Mouse (Mus musculus) forebrain, embryonic 16.5 days (tissue): ENCODE measurements at regions not wholly inside any gene's neighbourhood (a gene's known extent, or its start where the extent isn't known, plus 50 kb on each side); places are given as distances from the start of the nearest gene placed in this dataset.
A peak's percentile ranks its signal among the peaks of the same experiment; 100 is the strongest.

Experiments used
- ATAC-seq: fragments of 200-750 bp; cut with Nextera tagmentation; 2 replicates; pipeline ENCODE4 v1.8.0; 2017; ENCODE audit warnings: mild to moderate bottlenecking, moderate library complexity
- H3K27ac ChIP-seq: fragments of 300-500 bp; sonication (generic); 2 replicates; pipeline ENCODE4 v1.5.1; 2014; ENCODE audit warnings: low read length, control low read depth
- H3K27me3 ChIP-seq: fragments of 300-500 bp; sonication (generic); replicated peaks from 2 replicates; pipeline ENCODE4 v1.6.1; 2014; ENCODE audit warnings: low read length; ENCODE audit not compliant: control insufficient read depth, insufficient read depth
- H3K36me3 ChIP-seq: fragments of 300-500 bp; sonication (generic); 2 replicates; pipeline ENCODE4 v1.6.1; 2014; ENCODE audit not compliant: control insufficient read depth, insufficient read depth
- H3K4me1 ChIP-seq: fragments of 300-500 bp; sonication (generic); replicated peaks from 2 replicates; pipeline ENCODE4 v1.6.1; 2014; ENCODE audit warnings: low read length; ENCODE audit not compliant: control insufficient read depth, insufficient read depth
- H3K4me2 ChIP-seq: fragments of 300-500 bp; sonication (generic); 2 replicates; pipeline ENCODE4 v1.6.1; 2014; ENCODE audit warnings: mild to moderate bottlenecking, low read length, control low read depth
- H3K4me3 ChIP-seq: fragments of 300-500 bp; sonication (generic); replicated peaks from 2 replicates; pipeline ENCODE4 v1.5.1; 2014; ENCODE audit warnings: mild to moderate bottlenecking, low read length, control low read depth
- H3K9ac ChIP-seq: fragments of 300-500 bp; sonication (generic); replicated peaks from 2 replicates; pipeline ENCODE4 v1.6.1; 2014; ENCODE audit warnings: low read depth, low read length, control low read depth
- H3K9me3 ChIP-seq: fragments of 300-500 bp; sonication (generic); 2 replicates; pipeline ENCODE4 v1.6.1; 2016; ENCODE audit warnings: low read length; ENCODE audit not compliant: control insufficient read depth
- WGBS: fragments of 180-500 bp; shearing (Covaris S2); extraction: QIAGEN DNeasy Blood & Tissue Kit; methylation state at CpG from one replicate; pipeline ENCODE4 v1.1.7; 2014; 5-methylcytosine and 5-hydroxymethylcytosine counted together

GRCm38 (mm10) chr4:56528571-56528970 is 211.3 kb upstream of the Gm26657 start:
- Histone ChIP-seq H3K27me3 (no peaks in the 10 kb centered on the region), H3K9ac (no peak overlapping the region), H3K4me3 (no peak overlapping the region), H3K27ac (no peak overlapping the region), H3K4me1 (no peaks in the 10 kb centered on the region), H3K4me2 (no peak overlapping the region), H3K36me3 (no peaks in the 10 kb centered on the region), H3K9me3 (no peaks in the 10 kb centered on the region)
- 93% methylated on average over 2 of the region's 2 CpGs for WGBS
- ATAC-seq, result no peak

DNA sequence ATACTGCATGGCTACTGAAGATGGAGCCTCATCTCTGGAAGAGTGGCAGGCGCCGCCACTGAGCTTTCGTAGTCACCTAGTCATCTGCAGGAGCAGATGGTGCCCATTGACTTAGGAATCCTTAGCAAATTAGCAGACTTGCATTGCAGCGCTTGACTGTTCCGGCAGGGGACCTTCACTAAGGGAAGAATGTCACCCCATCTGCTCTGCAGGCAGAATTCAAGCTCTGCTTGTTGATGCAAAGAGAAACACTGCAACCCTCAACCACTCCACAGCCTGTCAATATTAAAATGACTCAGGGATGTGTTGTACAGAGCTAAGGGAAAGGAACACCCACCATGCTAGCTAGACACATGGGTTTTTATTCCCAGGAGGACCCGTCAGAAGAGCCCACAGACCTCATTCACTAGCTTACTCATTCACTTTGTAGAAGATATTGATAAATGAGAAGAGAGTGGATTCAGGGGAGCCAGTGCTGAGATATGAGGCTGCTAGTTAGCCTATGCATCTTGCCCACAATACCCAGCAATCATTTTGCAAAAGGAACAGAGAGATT is 215.4 kb upstream of the Gm26657 start:
- H3K4me1 ChIP-seq, result no peaks in the 10 kb centered on the region
- no peaks in the 10 kb centered on the region for H3K9me3 ChIP-seq
- H3K4me3 ChIP-seq, result no peak overlapping the region
- H3K4me2 ChIP-seq, result no peak overlapping the region
- no peak overlapping the region for H3K27ac ChIP-seq
- H3K9ac ChIP-seq, result no peak overlapping the region
- H3K27me3 ChIP-seq, result no peaks in the 10 kb centered on the region
- ATAC-seq, result peak; percentile 40; the same call in 1 of the 2 replicates
- WGBS, result 70% methylated on average over 6 of the region's 6 CpGs
- no peaks in the 10 kb centered on the region for H3K36me3 ChIP-seq

- Histone ChIP-seq H3K9me3 (no peaks in the 10 kb centered on the region), H3K27ac (no peak overlapping the region), H3K4me3 (no peak overlapping the region), H3K4me2 (no peak overlapping the region), H3K27me3 (no peaks in the 10 kb centered on the region), H3K9ac (no peak overlapping the region), H3K36me3 (no peaks in the 10 kb centered on the region), H3K4me1 (no peaks in the 10 kb centered on the region)
- ATAC-seq, result no peak
- 87% methylated on average over 4 of the region's 4 CpGs for WGBS
Observed at GRCm38 (mm10) chr4:56507770-56508169, 232.1 kb upstream of the Gm26657 start.

DNA sequence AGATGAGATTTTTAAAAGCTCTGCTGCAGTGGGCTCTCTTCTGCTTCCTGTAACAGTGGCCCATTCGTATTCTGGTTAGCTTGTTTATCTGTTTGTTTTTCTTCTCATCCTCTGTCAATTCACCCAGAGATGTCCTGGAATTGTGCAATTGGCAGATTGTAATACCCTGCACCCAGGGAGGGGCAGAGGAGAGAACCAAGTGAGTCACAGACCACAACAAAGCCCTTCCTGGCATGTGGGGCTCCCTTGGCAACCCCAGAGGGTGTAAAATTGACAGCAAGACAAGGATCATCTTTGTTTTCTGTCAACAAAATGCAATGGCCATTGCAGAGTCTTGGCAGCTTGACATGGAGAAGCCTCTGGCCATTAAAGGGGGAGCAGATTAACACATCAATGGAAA is 233.1 kb upstream of the Gm26657 start:
- Histone ChIP-seq H3K27ac (no peak overlapping the region), H3K4me3 (no peak overlapping the region), H3K27me3 (no peaks in the 10 kb centered on the region), H3K9me3 (no peaks in the 10 kb centered on the region), H3K4me1 (no peaks in the 10 kb centered on the region), H3K4me2 (no peak overlapping the region), H3K36me3 (no peaks in the 10 kb centered on the region), H3K9ac (no peak overlapping the region)
- ATAC-seq, result no peak
- 85% methylated on average over 1 of the region's 1 CpGs for WGBS

DNA sequence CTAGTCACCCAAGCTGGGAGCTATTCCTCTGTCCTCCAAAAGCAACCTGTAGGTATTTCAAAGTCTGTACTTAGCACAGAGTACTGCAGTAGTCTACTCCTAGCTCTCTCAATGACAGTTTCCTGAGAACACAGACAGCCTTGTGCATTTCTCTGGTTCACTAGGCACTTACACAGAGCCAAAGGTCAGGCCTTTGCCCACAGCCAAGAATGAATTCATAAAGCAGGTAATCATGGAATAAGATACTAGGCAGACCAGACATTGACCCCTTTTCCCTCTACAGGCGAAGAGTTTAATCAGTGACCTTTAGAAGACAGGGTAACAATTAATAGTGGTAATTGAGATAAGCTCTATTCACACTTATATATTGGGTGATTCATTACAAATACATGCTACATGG is 233.8 kb upstream of the Gm26657 start:
- H3K36me3 ChIP-seq, result no peaks in the 10 kb centered on the region
- no peak overlapping the region for H3K4me2 ChIP-seq
- H3K4me3 ChIP-seq, result no peak overlapping the region
- ATAC-seq, result no peak
- WGBS, result 57% methylated on average over 1 of the region's 1 CpGs
- no peaks in the 10 kb centered on the region for H3K27me3 ChIP-seq
- no peaks in the 10 kb centered on the region for H3K9me3 ChIP-seq
- no peaks in the 10 kb centered on the region for H3K4me1 ChIP-seq
- H3K9ac ChIP-seq, result no peak overlapping the region
- no peak overlapping the region for H3K27ac ChIP-seq

GRCm38 (mm10) chr4:56492537-56493221 is 247.2 kb upstream of the Gm26657 start:
- ATAC-seq, result peak; percentile 89
- H3K4me2 ChIP-seq, result peak overlapping the region; percentile 40
- no peaks in the 10 kb centered on the region for H3K27me3 ChIP-seq
- H3K9me3 ChIP-seq, result no peaks in the 10 kb centered on the region
- 38% methylated on average over 16 of the region's 16 CpGs for WGBS
- no peak overlapping the region for H3K27ac ChIP-seq
- H3K4me3 ChIP-seq, result 0 out of 2 replicates have a peak overlapping the region, but pooled peaks have one; percentile 19
- H3K9ac ChIP-seq, result no peak overlapping the region
- H3K4me1 ChIP-seq, result peaks cover 5% of the 10 kb centered on the region; the same call in 1 of the 2 replicates
- H3K36me3 ChIP-seq, result no peaks in the 10 kb centered on the region

DNA sequence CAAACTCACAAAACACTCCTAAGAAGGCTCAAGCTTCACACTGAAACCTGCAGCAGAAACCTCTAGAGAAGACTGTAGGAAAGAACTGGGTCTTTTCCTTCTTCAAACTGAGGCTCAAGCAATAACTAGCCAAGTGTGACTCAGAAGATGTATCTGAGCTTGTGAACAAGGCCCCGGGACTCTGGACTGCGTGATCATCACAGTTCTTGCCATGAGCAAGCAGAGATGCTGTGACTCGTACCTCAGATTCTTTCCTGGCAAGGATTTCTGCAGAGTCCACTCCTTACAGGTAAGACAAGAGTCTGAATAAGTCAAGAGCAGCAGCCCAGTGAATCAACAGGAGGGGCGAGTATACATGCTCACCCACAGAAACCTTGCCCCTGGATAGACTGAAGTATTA is 250.5 kb upstream of the Gm26657 start:
- no peaks in the 10 kb centered on the region for H3K27me3 ChIP-seq
- H3K36me3 ChIP-seq, result no peaks in the 10 kb centered on the region
- whole genome bisulfite sequencing, result 88% methylated on average over 4 of the region's 4 CpGs
- no peak overlapping the region for H3K27ac ChIP-seq
- H3K4me3 ChIP-seq, result no peak overlapping the region
- H3K4me2 ChIP-seq, result no peak overlapping the region
- H3K9ac ChIP-seq, result no peak overlapping the region
- H3K9me3 ChIP-seq, result no peaks in the 10 kb centered on the region
- peaks cover 5% of the 10 kb centered on the region; the same call in 1 of the 2 replicates for H3K4me1 ChIP-seq
- ATAC-seq, result no peak

DNA sequence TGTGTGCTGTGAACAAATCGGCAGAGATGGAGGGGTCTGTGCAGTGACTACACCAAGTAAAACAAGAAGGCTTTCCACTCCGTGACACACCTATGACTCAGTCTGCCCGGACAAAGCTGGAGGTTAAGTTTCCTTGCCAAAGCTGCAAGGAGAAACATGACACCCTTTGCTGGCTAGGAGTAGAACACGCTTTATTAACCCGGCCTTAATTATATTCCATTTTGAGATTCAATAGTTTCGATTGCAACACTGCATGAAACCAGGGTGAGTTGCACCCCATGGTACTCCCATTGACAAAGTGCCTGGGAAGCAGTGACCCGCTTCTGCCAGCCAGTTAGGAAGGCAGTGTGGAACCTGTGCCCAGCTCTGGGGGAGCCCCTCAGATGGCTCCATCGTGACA is 256.2 kb upstream of the Gm26657 start:
- no peak overlapping the region for H3K4me3 ChIP-seq
- no peaks in the 10 kb centered on the region for H3K36me3 ChIP-seq
- H3K9me3 ChIP-seq, result no peaks in the 10 kb centered on the region
- H3K9ac ChIP-seq, result no peak overlapping the region
- H3K27ac ChIP-seq, result no peak overlapping the region
- 82% methylated on average over 8 of the region's 8 CpGs for WGBS
- no peaks in the 10 kb centered on the region for H3K4me1 ChIP-seq
- no peak overlapping the region for H3K4me2 ChIP-seq
- no peak for ATAC-seq
- H3K27me3 ChIP-seq, result no peaks in the 10 kb centered on the region

- H3K4me3 ChIP-seq, result no peak overlapping the region
- no peak overlapping the region for H3K4me2 ChIP-seq
- H3K27ac ChIP-seq, result no peak overlapping the region
- H3K9me3 ChIP-seq, result no peaks in the 10 kb centered on the region
- no peak for ATAC-seq
- 91% methylated on average over 4 of the region's 4 CpGs for WGBS
- H3K36me3 ChIP-seq, result no peaks in the 10 kb centered on the region
- no peaks in the 10 kb centered on the region for H3K4me1 ChIP-seq
- H3K27me3 ChIP-seq, result no peaks in the 10 kb centered on the region
- no peak overlapping the region for H3K9ac ChIP-seq
Observed at GRCm38 (mm10) chr4:56456788-56457187, 283.1 kb upstream of the Gm26657 start.
